Mouse (Mus musculus) CH12.LX (cell line): ENCODE results near the gene St6gal1. TPM values are rescaled to one million over a fixed set of nuclear protein-coding genes. Genes with fewer than 3 reads are reported as not detected.
A peak's percentile ranks its signal among the peaks of the same experiment; 100 is the strongest.

Source experiments
- DNase-seq: peaks from one replicate; pipeline ENCODE4 v3.0.0-alpha.2; 2013; ENCODE audit errors: extremely low read depth
- H3K27ac ChIP-seq: 2 replicates; pipeline ENCODE4 v1.5.1; 2012; ENCODE audit warnings: low read depth, mild to moderate bottlenecking, control low read depth, moderate library complexity; ENCODE audit not compliant: insufficient read depth
- H3K27me3 ChIP-seq: replicated peaks from 2 replicates; pipeline ENCODE3; 2012; ENCODE audit warnings: inconsistent platforms
- H3K36me3 ChIP-seq, 2 experiments: replicated peaks in 1 of 2; 2 replicates each; pipeline versions ENCODE3 to v1.6.1; 2012; ENCODE audit warnings: inconsistent platforms in 1 of 2, low read length in 1 of 2, mild to moderate bottlenecking in 1 of 2, mixed read lengths in 1 of 2, moderate library complexity in 1 of 2; ENCODE audit not compliant: control insufficient read depth in 1 of 2, insufficient read depth in 1 of 2
- H3K4me1 ChIP-seq, 2 experiments: 2 replicates each; pipeline ENCODE4 v1.6.1; 2012; ENCODE audit warnings: inconsistent platforms in 1 of 2, moderate library complexity in 1 of 2; ENCODE audit not compliant: insufficient read depth in 2 of 2, control insufficient read depth in 1 of 2
- H3K4me2 ChIP-seq: 2 replicates; pipeline ENCODE4 v1.6.1; 2012; ENCODE audit warnings: low read depth, mild to moderate bottlenecking, control low read depth; ENCODE audit not compliant: poor library complexity, insufficient read depth, severe bottlenecking
- H3K4me3 ChIP-seq, 3 experiments: fragments of 150-350 bp in 1 of 3; sonication (generic) in 1 of 3; replicated peaks in 1 of 3; 2 replicates each; pipeline versions ENCODE3 to v1.5.1; 2011 to 2012; ENCODE audit warnings: low read depth in 2 of 3, low read length in 2 of 3, mild to moderate bottlenecking in 2 of 3, moderate library complexity in 2 of 3, control low read depth in 1 of 3, improper control_type of control experiment in 1 of 3, inconsistent platforms in 1 of 3, mixed read lengths in 1 of 3; ENCODE audit not compliant: poor library complexity in 1 of 3
- H3K79me2 ChIP-seq: replicated peaks from 2 replicates; pipeline ENCODE4 v1.6.1; 2012; ENCODE audit warnings: mild to moderate bottlenecking, moderate library complexity; ENCODE audit not compliant: control insufficient read depth, poor library complexity, insufficient read depth, severe bottlenecking; ENCODE audit errors: extremely low read depth
- H3K9ac ChIP-seq: 2 replicates; pipeline ENCODE4 v1.6.1; 2012; ENCODE audit warnings: low read depth, mild to moderate bottlenecking, control low read depth, moderate library complexity; ENCODE audit not compliant: insufficient read depth
- H3K9me3 ChIP-seq: replicated peaks from 2 replicates; pipeline ENCODE3; 2012; ENCODE audit warnings: low read length, inconsistent platforms, mixed read lengths
- BHLHE40 ChIP-seq: IDR thresholded peaks from 2 replicates; pipeline ENCODE4 v1.6.1; 2011; ENCODE audit warnings: mild to moderate bottlenecking, low read depth, low read length, improper control_type of control experiment
- E2F4 ChIP-seq: IDR thresholded peaks from 2 replicates; pipeline ENCODE4 v1.6.1; 2011; ENCODE audit warnings: low read depth, low read length, improper control_type of control experiment; ENCODE audit not compliant: insufficient replicate concordance
- ELF1 ChIP-seq: IDR thresholded peaks from 2 replicates; pipeline ENCODE4 v1.6.1; 2014; ENCODE audit warnings: low read depth, mild to moderate bottlenecking, inconsistent platforms, low read length, improper control_type of control experiment
- EP300 ChIP-seq: IDR thresholded peaks from 2 replicates; pipeline ENCODE4 v1.6.1; 2011; ENCODE audit warnings: low read length, improper control_type of control experiment
- ETS1 ChIP-seq: conservative IDR thresholded peaks from 2 replicates; pipeline ENCODE4 v1.6.1; 2012; ENCODE audit warnings: low read depth, mild to moderate bottlenecking, inconsistent platforms, low read length, improper control_type of control experiment, moderate library complexity
- GABPA ChIP-seq: IDR thresholded peaks from 2 replicates; pipeline ENCODE4 v1.6.1; 2012; ENCODE audit warnings: low read depth, low read length, improper control_type of control experiment, inconsistent platforms; ENCODE audit not compliant: insufficient replicate concordance
- IRF4 ChIP-seq: IDR thresholded peaks from 2 replicates; pipeline ENCODE4 v1.6.1; 2014; ENCODE audit warnings: low read depth, mild to moderate bottlenecking, inconsistent platforms, low read length, improper control_type of control experiment
- JUN ChIP-seq: IDR thresholded peaks from 2 replicates; pipeline ENCODE4 v1.6.1; 2011; ENCODE audit warnings: low read depth, mild to moderate bottlenecking, low read length, improper control_type of control experiment, moderate library complexity; ENCODE audit not compliant: insufficient read depth
- JUND ChIP-seq: conservative IDR thresholded peaks from 2 replicates; pipeline ENCODE4 v1.6.1; 2011; ENCODE audit warnings: low read depth, low read length, improper control_type of control experiment
- KAT2A ChIP-seq: IDR thresholded peaks from 2 replicates; pipeline ENCODE4 v1.6.1; 2012; ENCODE audit warnings: low read length, improper control_type of control experiment, inconsistent platforms; ENCODE audit not compliant: insufficient replicate concordance
- MAFK ChIP-seq: IDR thresholded peaks from 2 replicates; pipeline ENCODE4 v1.6.1; 2011; ENCODE audit warnings: low read length, improper control_type of control experiment; ENCODE audit not compliant: insufficient replicate concordance
- MAZ ChIP-seq: IDR thresholded peaks from 2 replicates; pipeline ENCODE4 v1.6.1; 2012; ENCODE audit warnings: low read depth, mild to moderate bottlenecking, inconsistent platforms, low read length, improper control_type of control experiment, moderate library complexity
- MEF2A ChIP-seq: IDR thresholded peaks from 2 replicates; pipeline ENCODE4 v1.6.1; 2014; ENCODE audit warnings: low read depth, mild to moderate bottlenecking, inconsistent platforms, low read length, improper control_type of control experiment, borderline replicate concordance
- NRF1 ChIP-seq: IDR thresholded peaks from 2 replicates; pipeline ENCODE4 v1.6.1; 2014; ENCODE audit warnings: low read depth, mild to moderate bottlenecking, inconsistent platforms, low read length, improper control_type of control experiment, moderate library complexity
- POLR2A ChIP-seq: IDR thresholded peaks from 2 replicates; pipeline ENCODE4 v1.6.1; 2011; ENCODE audit warnings: low read depth, mild to moderate bottlenecking, improper control_type of control experiment, low read length
- POLR2AphosphoS2 ChIP-seq: IDR thresholded peaks from 2 replicates; pipeline ENCODE4 v1.6.1; 2011; ENCODE audit warnings: low read depth, low read length, improper control_type of control experiment
- RAD21 ChIP-seq: IDR thresholded peaks from 2 replicates; pipeline ENCODE4 v1.6.1; 2011; ENCODE audit warnings: low read depth, mild to moderate bottlenecking, low read length, improper control_type of control experiment, moderate library complexity
- RCOR1 ChIP-seq: conservative IDR thresholded peaks from 2 replicates; pipeline ENCODE4 v1.6.1; 2012; ENCODE audit warnings: low read depth, mild to moderate bottlenecking, inconsistent platforms, low read length, improper control_type of control experiment
- SIN3A ChIP-seq: IDR thresholded peaks from 2 replicates; pipeline ENCODE4 v1.6.1; 2012; ENCODE audit warnings: low read length, improper control_type of control experiment, inconsistent platforms
- TBP ChIP-seq: conservative IDR thresholded peaks from 2 replicates; pipeline ENCODE4 v1.6.1; 2011; ENCODE audit warnings: low read depth, low read length, improper control_type of control experiment
- UBTF ChIP-seq: IDR thresholded peaks from 2 replicates; pipeline ENCODE4 v1.6.1; 2012; ENCODE audit warnings: low read depth, mild to moderate bottlenecking, inconsistent platforms, low read length, improper control_type of control experiment, moderate library complexity
- USF1 ChIP-seq: IDR thresholded peaks from 2 replicates; pipeline ENCODE4 v1.6.1; 2014; ENCODE audit warnings: low read depth, mild to moderate bottlenecking, inconsistent platforms, low read length, improper control_type of control experiment
- USF2 ChIP-seq: conservative IDR thresholded peaks from 2 replicates; pipeline ENCODE4 v1.6.1; 2011; ENCODE audit warnings: low read depth, low read length, improper control_type of control experiment
- ZKSCAN1 ChIP-seq: IDR thresholded peaks from 2 replicates; pipeline ENCODE4 v1.6.1; 2012; ENCODE audit warnings: low read depth, inconsistent platforms, low read length, improper control_type of control experiment, borderline replicate concordance
- ZNF384 ChIP-seq: IDR thresholded peaks from 2 replicates; pipeline ENCODE4 v1.6.1; 2012; ENCODE audit warnings: low read depth, low read length, improper control_type of control experiment, inconsistent platforms
- dilution Hi-C: fragments of 300-500 bp; cut with MboI; formaldehyde crosslinking; loops from 2 replicates; pipeline ENCODE4 v1.14.3; 2020; ENCODE audit warnings: low sequenced_read_pairs; ENCODE audit not compliant: extremely low pct_unique_long_range_greater_than_20kb, extremely low pct_ligation_motif_present
- in situ Hi-C: fragments of 300-500 bp; cut with MboI; formaldehyde crosslinking; loops from 3 replicates; pipeline ENCODE4 v1.14.3; 2019; ENCODE audit warnings: low sequenced_read_pairs, low pct_ligation_motif_present, low pct_unique_long_range_greater_than_20kb, mixed read lengths
- polyA plus RNA-seq: library from polyadenylated mRNA; unstranded; fragments of >175 nt; gene quantifications from 2 replicates; pipeline ENCODE4 v1.2.1, GENCODE M21; 2012; ENCODE audit warnings: low read depth; ENCODE audit not compliant: insufficient read length
- total RNA-seq, 2 experiments: library from RNA; depleted of rRNA; stranded (reverse); fragments of 300-350 nt in 1 of 2; fragments of >200 nt in 1 of 2; gene quantifications; 2 replicates each; pipeline ENCODE4 v1.2.3; 2012 to 2014

Gene St6gal1
- total and polyA plus RNA-seq, 3 experiments = 64.5 to 168 (median 67.8) TPM

DNA sequence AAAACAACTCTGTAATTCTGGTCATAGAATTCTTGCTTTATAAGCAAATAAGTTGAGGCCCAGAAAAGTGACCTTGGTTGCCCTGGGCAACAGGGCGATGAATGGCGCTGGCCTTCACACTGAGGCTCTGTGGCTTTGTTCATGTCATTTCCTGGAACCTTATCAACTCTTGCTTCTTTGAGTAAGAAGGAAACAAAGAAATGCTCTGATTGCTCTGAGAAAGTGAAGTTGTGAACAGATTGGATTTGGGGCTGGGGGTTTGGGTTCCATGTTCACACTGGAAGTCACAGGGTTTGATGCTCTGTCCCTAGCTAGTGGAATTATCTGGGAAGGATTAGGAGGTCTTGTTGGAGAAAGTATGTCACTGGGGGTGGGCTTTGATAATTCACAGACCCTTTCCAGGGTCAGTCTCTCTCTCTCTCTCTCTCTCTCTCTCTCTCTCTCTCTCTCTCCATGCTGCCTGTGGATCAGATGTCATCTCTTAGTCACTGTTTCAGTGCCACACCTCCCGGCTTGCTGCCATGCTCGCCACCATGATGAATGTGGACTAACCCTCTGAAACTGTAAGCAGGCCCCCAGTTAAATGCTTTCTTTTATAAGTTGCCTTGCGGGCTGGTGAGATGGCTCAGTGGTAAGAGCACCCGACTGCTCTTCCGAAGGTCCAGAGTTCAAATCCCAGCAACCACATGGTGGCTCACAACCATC lies 50.2 kb downstream of the St6gal1 start (continued):
- TF ChIP-seq ZKSCAN1 = no peak
- TF ChIP-seq BHLHE40 = 0 out of 2 replicates have a peak, but pooled peaks have one; percentile 17
- TF ChIP-seq POLR2A = no peak
- no peak for TF ChIP-seq MAZ
- TF ChIP-seq POLR2AphosphoS2 = no peak
- TF ChIP-seq MAFK = no peak
- TF ChIP-seq USF2 = no peak

GRCm38 (mm10) chr16:23275661-23276060 lies 51.1 kb downstream of the St6gal1 start:
- in situ Hi-C loops = no loop called here
- Histone ChIP-seq H3K4me3 (no peak overlapping the region), H3K27me3 (no peaks in the 10 kb centered on the region), H3K36me3 (peaks cover 0 to 7% of the 10 kb centered on the region in 2 experiments), H3K9me3 (no peaks in the 10 kb centered on the region), H3K4me1 (peaks cover 41 to 71% of the 10 kb centered on the region in 2 experiments), H3K9ac (no peak overlapping the region), H3K4me2 (no peak overlapping the region), H3K79me2 (no peaks in the 10 kb centered on the region), H3K27ac (peak overlapping the region; percentile 21)
- no peak for DNase-seq
- dilution Hi-C loops = no loop called here
- TF ChIP-seq BHLHE40 (0 out of 2 replicates have a peak, but pooled peaks have one; percentile 3), SIN3A (no peak), JUND (no peak)

- H3K4me2 ChIP-seq = peak overlapping the region; percentile 58
- no peaks in the 10 kb centered on the region for H3K79me2 ChIP-seq
- dilution Hi-C loops = no loop called here
- H3K9ac ChIP-seq = peak overlapping the region; percentile 53
- H3K4me3 ChIP-seq = peak overlapping the region; percentile 4 to 36 (median 16)
- H3K36me3 ChIP-seq = peaks cover 0 to 7% of the 10 kb centered on the region in 2 experiments
- H3K4me1 ChIP-seq = peaks cover 38 to 71% of the 10 kb centered on the region in 2 experiments
- H3K9me3 ChIP-seq = no peaks in the 10 kb centered on the region
- no peaks in the 10 kb centered on the region for H3K27me3 ChIP-seq
- in situ Hi-C loops = loop anchor here (5.0 kb wide), 2 partner anchors 127 to 133 kb away; partner anchors contain the start of gene Adipoq
- H3K27ac ChIP-seq = peak overlapping the region; percentile 87
- peak; percentile 99 for DNase-seq
- TF ChIP-seq GABPA (no peak), IRF4 (peak; percentile 93), E2F4 (no peak; the same call in 1 of the 2 replicates), EP300 (peak; percentile 95), USF1 (no peak), NRF1 (no peak), MAZ (peak; percentile 90), KAT2A (no peak), TBP (peak; percentile 59; the same call in 1 of the 2 replicates), BHLHE40 (peak; percentile 97), ETS1 (peak; percentile 97), JUN (peak; percentile 30), MEF2A (peak; percentile 89), ELF1 (no peak; the same call in 1 of the 2 replicates), JUND (0 out of 2 replicates have a peak, but pooled peaks have one; percentile 43), ZNF384 (peak; percentile 100), RAD21 (peak; percentile 37), ZKSCAN1 (peak; percentile 98), UBTF (0 out of 2 replicates have a peak, but pooled peaks have one; percentile 8), RCOR1 (0 out of 2 replicates have a peak, but pooled peaks have one; percentile 48)
These were observed 55.6 kb downstream of the St6gal1 start for GRCm38 (mm10) chr16:23279879-23280741.
